Mouse (Mus musculus): ENCODE data around the gene Rad51b. TPM values are rescaled to one million over a fixed set of nuclear protein-coding genes. Genes with fewer than 3 reads are reported as not detected.

Rad51b gene
- polyA plus RNA-seq, 1 experiment from 2014 or later = 6.3 TPM

GRCm38 (mm10) chr12:79471868-79472267 lies 174.8 kb downstream of the Rad51b start:
- 88% methylated on average over 2 of the region's 2 CpGs for WGBS
- Histone ChIP-seq H3K4me1 (ENCODE audit: control insufficient read depth, insufficient read depth, low read length) (peaks cover under 1% of the 10 kb centered on the region; the same call in 1 of the 2 replicates), H3K9ac (ENCODE audit: low read length) (no peak overlapping the region), H3K4me3 (ENCODE audit: low read depth, low read length) (no peak overlapping the region), H3K27ac (replicated peaks; ENCODE audit: low read depth, low read length) (no peak overlapping the region), H3K4me2 (ENCODE audit: low read depth, severe bottlenecking) (no peak overlapping the region), H3K36me3 (ENCODE audit: control insufficient read depth, insufficient read depth, low read length) (no peaks in the 10 kb centered on the region), H3K27me3 (ENCODE audit: control insufficient read depth, insufficient read depth, low read length) (no peaks in the 10 kb centered on the region), H3K9me3 (ENCODE audit: control insufficient read depth, low read length) (no peaks in the 10 kb centered on the region)
- DNase-seq (ENCODE audit: low spot score) (no peak), ATAC-seq (ENCODE audit: insufficient number of reproducible peaks, low FRiP score, low TSS enrichment, low read depth) (no peak)

- H3K9ac ChIP-seq (ENCODE audit: low read length) = no peak overlapping the region
- no peak overlapping the region for H3K27ac ChIP-seq (replicated peaks; ENCODE audit: low read depth, low read length)
- H3K36me3 ChIP-seq (ENCODE audit: control insufficient read depth, insufficient read depth, low read length) = no peaks in the 10 kb centered on the region
- peaks cover 5% of the 10 kb centered on the region; the same call in 1 of the 2 replicates for H3K4me1 ChIP-seq (ENCODE audit: control insufficient read depth, insufficient read depth, low read length)
- WGBS = 56% methylated on average over 6 of the region's 6 CpGs
- H3K27me3 ChIP-seq (ENCODE audit: control insufficient read depth, insufficient read depth, low read length) = no peaks in the 10 kb centered on the region
- no peak for ATAC-seq (ENCODE audit: insufficient number of reproducible peaks, low FRiP score, low TSS enrichment, low read depth)
- no peaks in the 10 kb centered on the region for H3K9me3 ChIP-seq (ENCODE audit: control insufficient read depth, low read length)
- DNase-seq (ENCODE audit: low spot score) = no peak
- H3K4me2 ChIP-seq (ENCODE audit: low read depth, severe bottlenecking) = no peak overlapping the region
- no peak overlapping the region for H3K4me3 ChIP-seq (ENCODE audit: low read depth, low read length)
These were observed 179.4 kb downstream of the Rad51b start for GRCm38 (mm10) chr12:79476413-79477046.

GRCm38 (mm10) chr12:79478816-79479215 lies 181.7 kb downstream of the Rad51b start:
- WGBS = 88% methylated on average over 5 of the region's 5 CpGs
- no peak overlapping the region for H3K27ac ChIP-seq (replicated peaks; ENCODE audit: low read depth, low read length)
- ATAC-seq (ENCODE audit: insufficient number of reproducible peaks, low FRiP score, low TSS enrichment, low read depth) (no peak), DNase-seq (ENCODE audit: low spot score) (no peak)
- H3K4me2 ChIP-seq (ENCODE audit: low read depth, severe bottlenecking) = no peak overlapping the region
- H3K4me3 ChIP-seq (ENCODE audit: low read depth, low read length) = no peak overlapping the region
- H3K9ac ChIP-seq (ENCODE audit: low read length) = no peak overlapping the region
- H3K4me1 ChIP-seq (ENCODE audit: control insufficient read depth, insufficient read depth, low read length) = peaks cover 5% of the 10 kb centered on the region; the same call in 1 of the 2 replicates
- H3K36me3 ChIP-seq (ENCODE audit: control insufficient read depth, insufficient read depth, low read length) = no peaks in the 10 kb centered on the region
- H3K9me3 ChIP-seq (ENCODE audit: control insufficient read depth, low read length) = no peaks in the 10 kb centered on the region
- H3K27me3 ChIP-seq (ENCODE audit: control insufficient read depth, insufficient read depth, low read length) = no peaks in the 10 kb centered on the region

- Histone ChIP-seq H3K4me1 (ENCODE audit: control insufficient read depth, insufficient read depth, low read length) (peaks cover 5% of the 10 kb centered on the region; the same call in 1 of the 2 replicates), H3K4me2 (ENCODE audit: low read depth, severe bottlenecking) (no peak overlapping the region), H3K9me3 (ENCODE audit: control insufficient read depth, low read length) (no peaks in the 10 kb centered on the region), H3K4me3 (ENCODE audit: low read depth, low read length) (no peak overlapping the region), H3K9ac (ENCODE audit: low read length) (no peak overlapping the region), H3K27ac (replicated peaks; ENCODE audit: low read depth, low read length) (no peak overlapping the region), H3K27me3 (ENCODE audit: control insufficient read depth, insufficient read depth, low read length) (no peaks in the 10 kb centered on the region), H3K36me3 (ENCODE audit: control insufficient read depth, insufficient read depth, low read length) (no peaks in the 10 kb centered on the region)
- DNase-seq (ENCODE audit: low spot score) (no peak), ATAC-seq (ENCODE audit: insufficient number of reproducible peaks, low FRiP score, low TSS enrichment, low read depth) (no peak)
- 84% methylated on average over 4 of the region's 4 CpGs for WGBS
These were observed 188.4 kb downstream of the Rad51b start for GRCm38 (mm10) chr12:79485501-79485900.

- Histone ChIP-seq H3K4me1 (ENCODE audit: control insufficient read depth, insufficient read depth, low read length) (peaks cover 3% of the 10 kb centered on the region; the same call in 1 of the 2 replicates), H3K27ac (replicated peaks; ENCODE audit: low read depth, low read length) (no peak overlapping the region; the same call in 1 of the 2 replicates), H3K4me3 (ENCODE audit: low read depth, low read length) (no peak overlapping the region), H3K9ac (ENCODE audit: low read length) (no peak overlapping the region), H3K9me3 (ENCODE audit: control insufficient read depth, low read length) (no peaks in the 10 kb centered on the region), H3K27me3 (ENCODE audit: control insufficient read depth, insufficient read depth, low read length) (no peaks in the 10 kb centered on the region), H3K36me3 (ENCODE audit: control insufficient read depth, insufficient read depth, low read length) (no peaks in the 10 kb centered on the region), H3K4me2 (ENCODE audit: low read depth, severe bottlenecking) (no peak overlapping the region)
- DNase-seq (ENCODE audit: low spot score) = no peak
- 83% methylated on average over 17 of the region's 17 CpGs for WGBS
- ATAC-seq (ENCODE audit: insufficient number of reproducible peaks, low FRiP score, low TSS enrichment, low read depth) = no peak
These were observed 191.6 kb downstream of the Rad51b start for GRCm38 (mm10) chr12:79488590-79489242.

GRCm38 (mm10) chr12:79490626-79491025 lies 193.5 kb downstream of the Rad51b start:
- no peak for DNase-seq (ENCODE audit: low spot score)
- no peak overlapping the region for H3K27ac ChIP-seq (replicated peaks; ENCODE audit: low read depth, low read length)
- no peaks in the 10 kb centered on the region for H3K9me3 ChIP-seq (ENCODE audit: control insufficient read depth, low read length)
- ATAC-seq (ENCODE audit: insufficient number of reproducible peaks, low FRiP score, low TSS enrichment, low read depth) = no peak
- 70% methylated on average over 5 of the region's 5 CpGs for WGBS
- no peaks in the 10 kb centered on the region for H3K27me3 ChIP-seq (ENCODE audit: control insufficient read depth, insufficient read depth, low read length)
- H3K4me2 ChIP-seq (ENCODE audit: low read depth, severe bottlenecking) = no peak overlapping the region
- no peak overlapping the region for H3K9ac ChIP-seq (ENCODE audit: low read length)
- no peak overlapping the region for H3K4me3 ChIP-seq (ENCODE audit: low read depth, low read length)
- H3K4me1 ChIP-seq (ENCODE audit: control insufficient read depth, insufficient read depth, low read length) = peaks cover 3% of the 10 kb centered on the region; the same call in 1 of the 2 replicates
- no peaks in the 10 kb centered on the region for H3K36me3 ChIP-seq (ENCODE audit: control insufficient read depth, insufficient read depth, low read length)

GRCm38 (mm10) chr12:79492175-79492574 lies 195.1 kb downstream of the Rad51b start:
- 94% methylated on average over 4 of the region's 4 CpGs for WGBS
- no peak for DNase-seq (ENCODE audit: low spot score)
- no peaks in the 10 kb centered on the region for H3K36me3 ChIP-seq (ENCODE audit: control insufficient read depth, insufficient read depth, low read length)
- no peak overlapping the region for H3K4me3 ChIP-seq (ENCODE audit: low read depth, low read length)
- no peaks in the 10 kb centered on the region for H3K9me3 ChIP-seq (ENCODE audit: control insufficient read depth, low read length)
- H3K4me1 ChIP-seq (ENCODE audit: control insufficient read depth, insufficient read depth, low read length) = peaks cover 3% of the 10 kb centered on the region; the same call in 1 of the 2 replicates
- H3K4me2 ChIP-seq (ENCODE audit: low read depth, severe bottlenecking) = no peak overlapping the region
- no peak overlapping the region for H3K27ac ChIP-seq (replicated peaks; ENCODE audit: low read depth, low read length)
- no peak for ATAC-seq (ENCODE audit: insufficient number of reproducible peaks, low FRiP score, low TSS enrichment, low read depth)
- no peaks in the 10 kb centered on the region for H3K27me3 ChIP-seq (ENCODE audit: control insufficient read depth, insufficient read depth, low read length)
- H3K9ac ChIP-seq (ENCODE audit: low read length) = no peak overlapping the region

GRCm38 (mm10) chr12:79492613-79493012 lies 195.5 kb downstream of the Rad51b start:
- Histone ChIP-seq H3K36me3 (ENCODE audit: control insufficient read depth, insufficient read depth, low read length) (no peaks in the 10 kb centered on the region), H3K4me2 (ENCODE audit: low read depth, severe bottlenecking) (no peak overlapping the region), H3K4me3 (ENCODE audit: low read depth, low read length) (no peak overlapping the region), H3K27ac (replicated peaks; ENCODE audit: low read depth, low read length) (no peak overlapping the region), H3K4me1 (ENCODE audit: control insufficient read depth, insufficient read depth, low read length) (peaks cover 3% of the 10 kb centered on the region; the same call in 1 of the 2 replicates), H3K9ac (ENCODE audit: low read length) (no peak overlapping the region), H3K27me3 (ENCODE audit: control insufficient read depth, insufficient read depth, low read length) (no peaks in the 10 kb centered on the region), H3K9me3 (ENCODE audit: control insufficient read depth, low read length) (no peaks in the 10 kb centered on the region)
- ATAC-seq (ENCODE audit: insufficient number of reproducible peaks, low FRiP score, low TSS enrichment, low read depth) (no peak), DNase-seq (ENCODE audit: low spot score) (no peak)
- 86% methylated on average over 4 of the region's 4 CpGs for WGBS
